Mouse (Mus musculus) forebrain, embryonic 13.5 days (tissue): ENCODE measurements around the gene Tmem219. TPM values are rescaled to one million over a fixed set of nuclear protein-coding genes. Genes with fewer than 3 reads are reported as not detected.

ENCODE experiments used
- ATAC-seq: fragments of 200-750 bp; cut with Nextera tagmentation; 2 replicates; pipeline ENCODE4 v1.8.0; 2017
- H3K27ac ChIP-seq: fragments of 300-500 bp; sonication (generic); 2 replicates; pipeline ENCODE4 v1.5.1; 2015; ENCODE audit warnings: inconsistent platforms, mild to moderate bottlenecking, moderate library complexity
- H3K27me3 ChIP-seq: fragments of 300-500 bp; sonication (generic); 2 replicates; pipeline ENCODE4 v1.6.1; 2015; ENCODE audit warnings: mild to moderate bottlenecking, inconsistent platforms
- H3K36me3 ChIP-seq: fragments of 300-500 bp; sonication (generic); 2 replicates; pipeline ENCODE4 v1.6.1; 2015; ENCODE audit warnings: mild to moderate bottlenecking, inconsistent platforms; ENCODE audit not compliant: poor library complexity, severe bottlenecking
- H3K4me1 ChIP-seq: fragments of 300-500 bp; sonication (generic); 2 replicates; pipeline ENCODE4 v1.6.1; 2015; ENCODE audit warnings: inconsistent platforms
- H3K4me2 ChIP-seq: fragments of 300-500 bp; sonication (generic); 2 replicates; pipeline ENCODE4 v1.6.1; 2015; ENCODE audit warnings: inconsistent platforms, mild to moderate bottlenecking, moderate library complexity
- H3K4me3 ChIP-seq: fragments of 300-500 bp; sonication (generic); 2 replicates; pipeline ENCODE4 v1.5.1; 2015; ENCODE audit warnings: mild to moderate bottlenecking, inconsistent platforms
- H3K9ac ChIP-seq: fragments of 300-500 bp; sonication (generic); 2 replicates; pipeline ENCODE4 v1.6.1; 2015; ENCODE audit warnings: mild to moderate bottlenecking, inconsistent platforms
- H3K9me3 ChIP-seq: fragments of 300-500 bp; sonication (generic); replicated peaks from 2 replicates; pipeline ENCODE4 v1.6.1; 2016; ENCODE audit warnings: inconsistent platforms
- WGBS: fragments of 180-500 bp; shearing (Covaris S2); methylation state at CpG from one replicate; pipeline ENCODE4 v1.1.7; 2015; 5-methylcytosine and 5-hydroxymethylcytosine counted together
- polyA plus RNA-seq: library from polyadenylated mRNA; unstranded; fragments of >200 nt; fragmentation: Nextera tagmentation; extraction: Ambion mirVana; gene quantifications from 2 replicates; pipeline ENCODE4 v1.2.1, GENCODE M21; 2015

Tmem219 gene
- polyA plus RNA-seq, 1 experiment from 2014 or later: 30.5 TPM

DNA sequence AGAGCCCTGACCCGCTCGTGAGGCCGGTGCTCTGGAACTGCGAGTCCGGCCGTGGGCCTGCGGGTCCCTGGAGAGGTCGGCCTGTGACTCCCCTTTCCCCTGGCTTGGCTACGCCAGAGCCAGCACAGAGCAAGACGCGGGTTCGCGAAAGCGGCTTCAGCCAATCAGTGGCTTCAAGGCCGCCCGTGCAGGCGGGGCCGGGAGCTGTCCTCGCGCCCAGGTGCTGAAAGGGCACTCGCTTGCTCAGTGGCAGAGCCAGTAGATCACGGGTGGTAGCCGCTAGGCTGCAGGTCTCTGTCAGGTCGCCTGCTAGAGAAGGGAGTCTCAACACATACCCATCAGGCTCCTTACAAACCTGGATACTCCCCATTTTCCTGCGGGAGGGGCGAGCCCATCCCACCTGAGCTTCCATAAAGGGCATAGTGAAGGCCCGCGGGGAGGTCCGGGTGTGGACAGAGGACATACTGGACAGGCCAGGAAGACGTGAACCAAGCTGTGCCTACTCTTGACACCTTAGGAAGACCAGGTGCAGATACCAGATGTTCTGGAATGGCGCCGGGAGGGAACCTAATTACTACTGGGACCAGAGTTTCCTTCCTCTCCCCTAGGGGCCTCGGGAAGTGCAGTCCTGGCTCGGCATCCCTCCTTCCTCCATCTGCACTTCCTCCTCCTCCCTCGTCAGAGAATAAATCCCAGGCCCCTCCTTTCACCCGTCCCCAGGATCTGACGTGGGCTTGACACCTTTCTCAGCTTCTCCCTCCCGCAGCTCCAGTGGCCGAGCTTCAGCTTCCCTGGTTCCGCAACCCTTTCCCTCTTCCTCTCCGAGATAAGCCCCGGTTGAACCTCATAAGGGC, 27.3 kb upstream of the Tmem219 start, which contains the start of gene Sez6l2:
Gene Sez6l2 (plus strand): TSS at position 771 of the 854 bp plus-strand sequence.
- Histone ChIP-seq H3K9me3 (no peaks in the 10 kb centered on the region), H3K27ac (peak within 1 kb of the TSS; percentile 87), H3K27me3 (peaks cover 35% of the 10 kb centered on the region), H3K9ac (peak within 1 kb of the TSS; percentile 77), H3K4me1 (peaks cover 47% of the 10 kb centered on the region), H3K36me3 (peaks cover 13% of the 10 kb centered on the region), H3K4me3 (peak within 1 kb of the TSS; percentile 60), H3K4me2 (peak within 1 kb of the TSS; percentile 98)
- WGBS: 1% methylated on average over 42 of the region's 42 CpGs
- peak; percentile 87 for ATAC-seq

DNA sequence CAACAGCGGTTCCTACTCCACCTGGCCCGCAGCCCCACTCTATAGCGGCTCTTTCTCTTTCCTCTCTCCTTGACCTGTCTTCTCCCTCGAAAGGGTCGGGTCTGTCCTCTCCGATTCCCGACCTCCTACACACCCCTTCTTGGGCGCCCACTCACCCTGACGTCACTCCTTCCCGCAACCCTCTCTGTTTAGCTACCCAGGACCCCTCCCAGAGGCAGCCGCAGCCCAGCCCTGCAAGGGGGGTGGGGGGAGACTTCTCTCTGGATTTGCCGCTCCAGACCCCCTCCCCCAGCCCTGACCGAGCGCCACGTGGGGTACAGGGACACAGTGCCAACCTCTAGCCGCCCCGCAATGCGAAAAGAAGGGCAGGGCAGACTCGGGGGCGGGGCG, 26.7 kb upstream of the Tmem219 start, which contains the start of gene Asphd1:
Gene Asphd1 (minus strand): TSS at position 180 of the 390 bp plus-strand sequence.
- Histone ChIP-seq H3K27ac (peak within 1 kb of the TSS; percentile 87), H3K4me1 (peaks cover 47% of the 10 kb centered on the region), H3K9ac (peak within 1 kb of the TSS; percentile 77), H3K9me3 (no peaks in the 10 kb centered on the region), H3K4me3 (peak within 1 kb of the TSS; percentile 60), H3K36me3 (peaks cover 19% of the 10 kb centered on the region), H3K4me2 (peak within 1 kb of the TSS; percentile 98), H3K27me3 (peaks cover 35% of the 10 kb centered on the region)
- WGBS: 2% methylated on average over 20 of the region's 21 CpGs
- peak; percentile 70 for ATAC-seq

DNA sequence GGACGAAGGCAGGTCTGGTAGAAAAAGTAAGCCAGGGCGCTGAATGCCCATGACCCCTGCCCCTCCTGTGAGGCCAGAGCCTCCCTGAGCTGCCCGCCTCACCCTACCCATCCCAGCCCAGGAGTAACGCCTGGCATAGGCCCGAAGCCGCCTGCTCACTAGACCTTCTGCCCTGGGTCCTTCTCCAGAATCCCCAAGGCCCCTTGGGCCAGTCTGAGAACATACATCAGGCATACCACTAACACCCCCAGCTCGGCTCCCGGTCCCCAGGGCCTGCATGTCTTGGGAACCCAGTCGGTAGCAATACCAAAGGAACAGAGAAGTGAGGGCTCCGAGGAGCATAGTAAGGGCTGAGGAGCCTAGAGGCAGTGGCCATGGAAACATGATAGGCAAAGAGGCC, 25.9 kb upstream of the Tmem219 start:
- Histone ChIP-seq H3K4me3 (peak overlapping the region; percentile 60), H3K27me3 (peaks cover 35% of the 10 kb centered on the region), H3K4me1 (peaks cover 47% of the 10 kb centered on the region), H3K4me2 (peak overlapping the region; percentile 98), H3K27ac (peak overlapping the region; percentile 87; the same call in 1 of the 2 replicates), H3K9ac (peak overlapping the region; percentile 77), H3K9me3 (no peaks in the 10 kb centered on the region), H3K36me3 (peaks cover 27% of the 10 kb centered on the region)
- WGBS: 81% methylated on average over 10 of the region's 10 CpGs
- no peak for ATAC-seq

DNA sequence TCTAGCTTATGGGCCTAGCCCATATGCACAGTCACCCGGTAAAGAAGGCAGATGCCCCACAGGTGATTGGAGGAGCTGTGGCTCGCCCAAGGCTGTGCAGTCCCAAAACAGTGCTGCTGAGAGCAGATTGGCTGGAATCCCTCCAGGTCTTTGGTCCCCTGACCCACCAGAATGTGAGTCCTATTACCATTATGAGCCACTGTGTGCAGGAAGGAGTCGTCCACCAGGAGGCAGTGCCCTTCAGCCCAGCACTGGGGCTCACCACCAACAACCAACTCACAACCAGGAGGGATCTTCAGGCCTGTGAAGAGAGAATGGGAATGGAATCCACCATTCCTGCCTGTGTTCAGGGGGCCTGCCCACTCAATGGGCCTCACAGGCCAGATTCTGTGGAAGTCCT, 23.8 kb upstream of the Tmem219 start:
- no peak for ATAC-seq
- 29% methylated on average over 3 of the region's 3 CpGs for WGBS
- no peak overlapping the region for H3K4me3 ChIP-seq
- H3K27ac ChIP-seq: no peak overlapping the region
- H3K9me3 ChIP-seq: no peaks in the 10 kb centered on the region
- no peak overlapping the region for H3K9ac ChIP-seq
- peaks cover 36% of the 10 kb centered on the region for H3K4me1 ChIP-seq
- H3K36me3 ChIP-seq: peaks cover 46% of the 10 kb centered on the region
- H3K27me3 ChIP-seq: peaks cover 18% of the 10 kb centered on the region
- no peak overlapping the region for H3K4me2 ChIP-seq

DNA sequence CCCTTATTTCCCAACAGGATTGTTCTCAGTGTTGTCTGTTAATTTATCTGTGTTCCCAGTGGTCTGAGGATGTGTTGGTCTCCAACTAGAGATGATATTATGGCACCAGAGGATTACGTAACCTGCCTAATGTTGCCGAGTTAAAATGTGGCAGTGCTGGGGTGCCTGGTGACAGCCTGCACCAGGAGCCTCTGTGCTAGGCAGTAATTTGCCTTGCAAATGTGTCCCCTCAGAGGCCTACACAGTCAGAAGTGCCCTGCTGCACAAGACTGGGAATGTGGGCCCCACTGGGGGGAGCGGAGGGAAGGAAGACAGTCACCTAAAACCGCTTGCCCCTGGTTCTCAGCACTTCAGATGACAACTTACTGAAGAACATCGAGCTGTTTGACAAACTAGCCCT, 19.1 kb upstream of the Tmem219 start:
- ATAC-seq: 0 out of 2 replicates have a peak, but pooled peaks have one; percentile 41
- H3K27ac ChIP-seq: no peak overlapping the region; the same call in 1 of the 2 replicates
- H3K36me3 ChIP-seq: peaks cover 58% of the 10 kb centered on the region
- H3K4me2 ChIP-seq: no peak overlapping the region
- H3K4me1 ChIP-seq: peaks cover 9% of the 10 kb centered on the region; the same call in 1 of the 2 replicates
- H3K9ac ChIP-seq: no peak overlapping the region
- no peaks in the 10 kb centered on the region for H3K9me3 ChIP-seq
- H3K4me3 ChIP-seq: no peak overlapping the region
- WGBS: 70% methylated on average over 5 of the region's 5 CpGs
- no peaks in the 10 kb centered on the region for H3K27me3 ChIP-seq

DNA sequence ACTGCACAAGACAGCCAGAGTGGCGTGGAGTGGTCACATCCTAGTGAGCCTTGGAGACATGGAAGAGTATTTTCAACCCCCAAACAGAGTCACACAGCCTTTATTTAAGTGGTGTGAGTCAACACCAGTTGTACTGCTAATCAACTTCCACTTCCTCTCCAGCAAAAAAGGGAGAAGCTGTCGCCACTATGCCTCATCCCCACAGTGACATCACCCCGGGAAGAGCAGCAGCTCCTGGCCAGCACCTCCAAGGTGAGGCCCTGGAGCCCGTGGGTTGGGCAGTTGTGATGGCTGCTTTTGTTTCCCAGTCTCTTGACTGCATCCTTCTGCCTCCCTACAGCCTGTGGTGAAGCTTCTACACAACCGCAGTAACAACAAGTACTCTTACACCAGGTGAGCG, 18.5 kb upstream of the Tmem219 start:
- no peak overlapping the region for H3K27ac ChIP-seq
- H3K4me2 ChIP-seq: no peak overlapping the region
- no peaks in the 10 kb centered on the region for H3K27me3 ChIP-seq
- peaks cover 9% of the 10 kb centered on the region; the same call in 1 of the 2 replicates for H3K4me1 ChIP-seq
- ATAC-seq: no peak
- H3K9ac ChIP-seq: no peak overlapping the region
- H3K4me3 ChIP-seq: no peak overlapping the region
- WGBS: 60% methylated on average over 6 of the region's 6 CpGs
- no peaks in the 10 kb centered on the region for H3K9me3 ChIP-seq
- peaks cover 59% of the 10 kb centered on the region for H3K36me3 ChIP-seq

DNA sequence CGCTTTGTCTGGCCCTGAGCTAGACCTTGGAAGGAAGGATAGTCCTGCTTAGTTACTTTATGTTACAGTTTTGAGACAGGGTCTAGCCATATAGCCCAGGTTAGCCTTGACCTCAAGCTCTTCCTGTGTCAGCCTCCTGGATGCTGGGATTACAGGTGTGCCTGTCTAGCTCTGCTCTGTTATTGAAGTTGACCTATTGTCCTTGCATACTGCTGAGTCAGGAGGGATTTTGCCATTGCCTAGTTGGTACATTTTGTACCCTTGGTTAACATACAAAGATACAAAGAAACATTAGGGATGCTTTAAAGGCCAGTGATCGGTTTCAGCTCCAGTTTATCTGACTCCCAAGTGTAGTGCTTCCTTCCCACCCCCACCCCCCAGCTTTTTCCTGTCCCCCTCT, 9.9 kb upstream of the Tmem219 start:
- H3K9me3 ChIP-seq: no peaks in the 10 kb centered on the region
- H3K4me1 ChIP-seq: peaks cover 19% of the 10 kb centered on the region
- H3K27ac ChIP-seq: no peak overlapping the region
- no peaks in the 10 kb centered on the region for H3K27me3 ChIP-seq
- H3K4me2 ChIP-seq: no peak overlapping the region
- H3K9ac ChIP-seq: no peak overlapping the region
- H3K4me3 ChIP-seq: no peak overlapping the region
- no peak for ATAC-seq
- H3K36me3 ChIP-seq: peaks cover 64% of the 10 kb centered on the region
- WGBS: 92% methylated on average over 2 of the region's 2 CpGs

DNA sequence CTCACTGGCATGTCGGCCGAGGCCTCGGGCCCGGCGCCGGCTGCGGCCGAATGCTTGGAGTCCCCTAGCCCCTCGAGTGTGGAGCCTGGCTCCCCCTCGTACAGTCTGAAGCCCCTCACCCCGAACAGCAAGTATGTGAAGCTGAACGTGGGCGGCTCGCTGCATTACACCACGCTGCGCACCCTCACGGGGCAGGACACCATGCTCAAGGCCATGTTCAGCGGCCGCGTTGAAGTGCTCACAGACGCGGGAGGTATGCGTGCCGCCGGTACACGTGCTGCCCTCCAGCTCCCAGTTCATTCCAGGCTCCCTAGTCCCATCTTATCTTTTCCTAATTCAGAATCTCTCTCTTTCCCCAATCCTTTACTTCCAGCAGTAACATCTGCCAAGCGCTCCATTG, 6.3 kb upstream of the Tmem219 start:
- Histone ChIP-seq H3K9me3 (no peaks in the 10 kb centered on the region), H3K27ac (peak overlapping the region; percentile 78), H3K27me3 (no peaks in the 10 kb centered on the region), H3K4me3 (peak overlapping the region; percentile 92), H3K4me2 (peak overlapping the region; percentile 86), H3K36me3 (peaks cover 31% of the 10 kb centered on the region), H3K9ac (peak overlapping the region; percentile 89), H3K4me1 (peaks cover 19% of the 10 kb centered on the region)
- under 1% methylated on average over 19 of the region's 27 CpGs for WGBS
- peak; percentile 80 for ATAC-seq

DNA sequence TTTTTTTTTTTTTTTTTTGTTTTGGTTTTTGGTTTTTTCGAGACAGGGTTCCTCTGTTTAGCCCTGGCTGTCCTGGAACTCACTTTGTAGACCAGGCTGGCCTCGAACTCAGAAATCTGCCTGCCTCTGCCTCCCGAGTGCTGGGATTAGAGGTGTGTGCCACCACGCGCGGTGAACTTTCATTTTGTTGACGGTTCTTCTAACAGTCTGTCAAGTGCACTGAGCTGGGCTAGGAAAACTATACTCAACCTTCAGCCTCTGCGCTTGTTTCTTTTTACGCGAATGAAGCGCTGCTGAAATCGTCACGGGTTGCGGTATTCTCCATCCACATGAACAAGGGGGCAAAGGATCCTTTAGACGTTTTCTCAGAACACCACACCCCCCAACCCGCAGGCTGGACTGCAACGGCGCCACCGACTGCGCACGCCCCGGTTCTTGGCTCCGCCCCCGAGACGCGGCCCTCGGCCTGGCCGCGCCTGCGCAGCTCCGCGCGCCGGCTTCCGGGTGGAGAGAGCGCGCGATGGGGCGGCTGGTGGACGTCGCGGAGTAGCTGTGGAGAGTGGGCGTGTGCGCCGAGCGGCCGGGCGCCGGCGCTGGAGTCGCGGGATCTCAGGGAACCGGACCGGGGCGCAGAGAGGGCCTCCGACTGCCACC, 5.8 kb upstream of the Tmem219 start, which contains the start of gene Kctd13:
Gene Kctd13 (plus strand): TSS at position 496 of the 654 bp plus-strand sequence.
- H3K27ac ChIP-seq: peak within 1 kb of the TSS; percentile 78
- ATAC-seq: peak; percentile 97
- peaks cover 19% of the 10 kb centered on the region for H3K4me1 ChIP-seq
- H3K4me2 ChIP-seq: peak within 1 kb of the TSS; percentile 86
- H3K9me3 ChIP-seq: no peaks in the 10 kb centered on the region
- WGBS: 4% methylated on average over 56 of the region's 56 CpGs
- peak within 1 kb of the TSS; percentile 92 for H3K4me3 ChIP-seq
- H3K27me3 ChIP-seq: no peaks in the 10 kb centered on the region
- peaks cover 28% of the 10 kb centered on the region for H3K36me3 ChIP-seq
- peak within 1 kb of the TSS; percentile 89 for H3K9ac ChIP-seq

DNA sequence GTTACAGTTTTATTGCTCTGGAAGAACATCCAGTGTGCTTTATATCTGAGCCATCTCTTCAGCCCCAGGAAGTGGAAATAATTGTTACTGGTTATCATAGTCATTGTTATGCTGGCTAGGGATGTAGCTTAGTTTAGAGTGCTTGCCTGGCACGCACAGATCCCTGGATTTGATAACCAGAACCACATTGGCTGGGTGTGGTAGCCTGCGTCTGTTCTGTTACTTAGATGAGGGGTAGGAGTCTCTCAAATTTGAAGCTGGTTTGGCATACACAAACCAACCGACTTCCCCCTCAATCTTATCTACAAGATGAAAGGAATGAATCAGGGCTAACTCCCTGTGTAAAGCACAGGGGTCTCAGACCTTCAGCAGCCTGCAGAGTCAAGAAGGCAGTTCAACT, 3.6 kb upstream of the Tmem219 start:
- Histone ChIP-seq H3K4me3 (no peak overlapping the region), H3K4me1 (peaks cover 31% of the 10 kb centered on the region), H3K9ac (no peak overlapping the region), H3K9me3 (no peaks in the 10 kb centered on the region), H3K27ac (no peak overlapping the region), H3K36me3 (peaks cover 10% of the 10 kb centered on the region; the same call in 1 of the 2 replicates), H3K27me3 (no peaks in the 10 kb centered on the region), H3K4me2 (no peak overlapping the region)
- ATAC-seq: no peak
- WGBS: 71% methylated on average over 3 of the region's 3 CpGs

DNA sequence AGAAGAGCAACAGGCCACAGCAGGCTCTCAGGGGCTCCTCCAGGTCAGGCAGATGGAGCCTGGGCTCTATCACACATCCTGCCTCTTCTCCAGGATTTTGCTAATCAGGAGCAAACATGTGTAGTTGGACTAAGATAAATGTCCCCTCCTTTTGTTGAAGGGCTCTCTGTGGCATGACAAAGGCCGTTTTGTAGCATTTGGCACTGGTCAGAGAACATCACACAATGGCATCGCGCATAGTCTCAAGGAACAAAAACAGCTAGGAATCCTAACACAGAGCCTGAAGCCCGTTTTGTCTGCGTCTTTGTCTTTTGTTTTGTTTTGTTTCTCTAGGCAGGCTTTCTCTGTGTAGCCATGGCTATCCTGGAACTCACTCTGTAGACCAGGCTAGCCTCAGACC, 1.3 kb upstream of the Tmem219 start:
- WGBS: 54% methylated on average over 5 of the region's 5 CpGs
- ATAC-seq: no peak
- Histone ChIP-seq H3K9me3 (no peaks in the 10 kb centered on the region), H3K4me3 (no peak overlapping the region), H3K4me2 (no peak overlapping the region), H3K4me1 (peaks cover 12% of the 10 kb centered on the region), H3K27me3 (no peaks in the 10 kb centered on the region), H3K9ac (no peak overlapping the region), H3K27ac (no peak overlapping the region), H3K36me3 (no peaks in the 10 kb centered on the region)

DNA sequence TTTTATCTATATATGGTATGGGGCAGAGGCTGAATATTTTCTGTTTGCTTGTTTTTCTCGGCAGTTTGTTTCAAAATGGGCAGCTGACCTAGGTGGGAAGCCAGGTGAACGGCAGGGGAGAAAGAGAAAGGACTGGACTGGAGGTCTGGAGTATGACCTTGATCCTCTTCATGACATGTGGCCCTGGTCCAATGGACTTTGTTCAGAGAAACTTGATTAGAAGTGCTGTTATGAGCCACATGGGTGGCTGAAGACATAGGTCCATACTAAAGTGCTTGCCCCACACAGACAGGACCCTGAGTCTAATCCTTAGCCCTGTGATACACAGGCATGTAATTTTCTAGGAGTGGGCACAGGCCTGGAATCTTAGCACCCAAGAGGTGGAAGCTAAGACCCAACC, 1.2 kb downstream of the Tmem219 start:
- Histone ChIP-seq H3K4me1 (peaks cover 12% of the 10 kb centered on the region), H3K9ac (peak overlapping the region; percentile 51; the same call in 1 of the 2 replicates), H3K4me3 (no peak overlapping the region), H3K27ac (no peak overlapping the region), H3K36me3 (no peaks in the 10 kb centered on the region), H3K4me2 (peak overlapping the region; percentile 36), H3K27me3 (no peaks in the 10 kb centered on the region), H3K9me3 (no peaks in the 10 kb centered on the region)
- WGBS: 80% methylated on average over 2 of the region's 2 CpGs
- ATAC-seq: no peak
